Mouse (Mus musculus): ENCODE data around the gene Tbp. TPM values are rescaled to one million over a fixed set of nuclear protein-coding genes. Genes with fewer than 3 reads are reported as not detected.

The Tbp gene
- polyA plus RNA-seq, 1 experiment from 2014 or later: 79.6 TPM

- no peak overlapping the region for H3K27ac ChIP-seq (ENCODE audit: low read depth, low read length)
- H3K9ac ChIP-seq (ENCODE audit: low read length): no peak overlapping the region
- no peaks in the 10 kb centered on the region for H3K4me1 ChIP-seq (replicated peaks; ENCODE audit: control insufficient read depth, insufficient read depth, low read length)
- H3K9me3 ChIP-seq (ENCODE audit: control insufficient read depth, low read length): no peaks in the 10 kb centered on the region
- WGBS: 19% methylated on average over 1 of the region's 1 CpGs
- H3K4me2 ChIP-seq (ENCODE audit: low read depth, low read length, severe bottlenecking): no peak overlapping the region
- H3K27me3 ChIP-seq (ENCODE audit: control insufficient read depth, insufficient read depth, low read length): no peaks in the 10 kb centered on the region
- DNase-seq (ENCODE audit: low spot score): no peak
- ATAC-seq (replicated peaks; ENCODE audit: low FRiP score): no peak
- H3K36me3 ChIP-seq (ENCODE audit: control insufficient read depth, insufficient read depth, low read length): no peaks in the 10 kb centered on the region
- no peak overlapping the region for H3K4me3 ChIP-seq (ENCODE audit: low read depth, low read length)
Measured at GRCm38 (mm10) chr17:15549713-15550112, 50.0 kb downstream of the Tbp start.

- Histone ChIP-seq H3K4me2 (ENCODE audit: low read depth, low read length, severe bottlenecking) (no peak overlapping the region), H3K9ac (ENCODE audit: low read length) (no peak overlapping the region), H3K4me3 (ENCODE audit: low read depth, low read length) (no peak overlapping the region), H3K4me1 (replicated peaks; ENCODE audit: control insufficient read depth, insufficient read depth, low read length) (peaks cover 2% of the 10 kb centered on the region; the same call in 1 of the 2 replicates), H3K27ac (ENCODE audit: low read depth, low read length) (no peak overlapping the region), H3K9me3 (ENCODE audit: control insufficient read depth, low read length) (no peaks in the 10 kb centered on the region), H3K27me3 (ENCODE audit: control insufficient read depth, insufficient read depth, low read length) (no peaks in the 10 kb centered on the region), H3K36me3 (ENCODE audit: control insufficient read depth, insufficient read depth, low read length) (no peaks in the 10 kb centered on the region)
- WGBS: 82% methylated on average over 2 of the region's 2 CpGs
- ATAC-seq (replicated peaks; ENCODE audit: low FRiP score): no peak
- no peak for DNase-seq (ENCODE audit: low spot score)
Measured at GRCm38 (mm10) chr17:15559946-15560345, 60.3 kb downstream of the Tbp start.

- ATAC-seq (replicated peaks; ENCODE audit: low FRiP score) (peak; percentile 98), DNase-seq (ENCODE audit: low spot score) (peak; percentile 99)
- Histone ChIP-seq H3K27ac (ENCODE audit: low read depth, low read length) (peak within 1 kb of the TSS; percentile 79), H3K4me2 (ENCODE audit: low read depth, low read length, severe bottlenecking) (peak within 1 kb of the TSS; percentile 77), H3K36me3 (ENCODE audit: control insufficient read depth, insufficient read depth, low read length) (no peaks in the 10 kb centered on the region), H3K9ac (ENCODE audit: low read length) (peak within 1 kb of the TSS; percentile 71), H3K9me3 (ENCODE audit: control insufficient read depth, low read length) (no peaks in the 10 kb centered on the region), H3K27me3 (ENCODE audit: control insufficient read depth, insufficient read depth, low read length) (no peaks in the 10 kb centered on the region), H3K4me3 (ENCODE audit: low read depth, low read length) (peak within 1 kb of the TSS; percentile 45), H3K4me1 (replicated peaks; ENCODE audit: control insufficient read depth, insufficient read depth, low read length) (peaks cover 2% of the 10 kb centered on the region; the same call in 1 of the 2 replicates)
- WGBS: under 1% methylated on average over 42 of the region's 43 CpGs
Measured at GRCm38 (mm10) chr17:15564014-15564927, 64.6 kb downstream of the Tbp start, which contains the start of gene Prdm9. Gene Prdm9, minus strand, starts transcription at chr17:15564354.

GRCm38 (mm10) chr17:15564928-15565300, 65.2 kb downstream of the Tbp start:
- Histone ChIP-seq H3K9ac (ENCODE audit: low read length) (peak overlapping the region; percentile 52; the same call in 1 of the 2 replicates), H3K27ac (ENCODE audit: low read depth, low read length) (peak overlapping the region; percentile 79; the same call in 1 of the 2 replicates), H3K27me3 (ENCODE audit: control insufficient read depth, insufficient read depth, low read length) (no peaks in the 10 kb centered on the region), H3K4me3 (ENCODE audit: low read depth, low read length) (peak overlapping the region; percentile 45), H3K9me3 (ENCODE audit: control insufficient read depth, low read length) (no peaks in the 10 kb centered on the region), H3K4me2 (ENCODE audit: low read depth, low read length, severe bottlenecking) (peak overlapping the region; percentile 63), H3K4me1 (replicated peaks; ENCODE audit: control insufficient read depth, insufficient read depth, low read length) (peaks cover 2% of the 10 kb centered on the region; the same call in 1 of the 2 replicates), H3K36me3 (ENCODE audit: control insufficient read depth, insufficient read depth, low read length) (no peaks in the 10 kb centered on the region)
- no peak; the same call in 1 of the 2 replicates for ATAC-seq (replicated peaks; ENCODE audit: low FRiP score)
- 48% methylated on average over 12 of the region's 12 CpGs for WGBS
- DNase-seq (ENCODE audit: low spot score): no peak

GRCm38 (mm10) chr17:15566908-15567307, 67.2 kb downstream of the Tbp start:
- ATAC-seq (replicated peaks; ENCODE audit: low FRiP score) (no peak), DNase-seq (ENCODE audit: low spot score) (no peak)
- Histone ChIP-seq H3K4me1 (replicated peaks; ENCODE audit: control insufficient read depth, insufficient read depth, low read length) (peaks cover 2% of the 10 kb centered on the region; the same call in 1 of the 2 replicates), H3K9me3 (ENCODE audit: control insufficient read depth, low read length) (no peaks in the 10 kb centered on the region), H3K27me3 (ENCODE audit: control insufficient read depth, insufficient read depth, low read length) (no peaks in the 10 kb centered on the region), H3K4me2 (ENCODE audit: low read depth, low read length, severe bottlenecking) (no peak overlapping the region), H3K9ac (ENCODE audit: low read length) (no peak overlapping the region), H3K4me3 (ENCODE audit: low read depth, low read length) (no peak overlapping the region), H3K36me3 (ENCODE audit: control insufficient read depth, insufficient read depth, low read length) (no peaks in the 10 kb centered on the region), H3K27ac (ENCODE audit: low read depth, low read length) (no peak overlapping the region)
- 72% methylated on average over 5 of the region's 5 CpGs for WGBS

- no peaks in the 10 kb centered on the region for H3K4me1 ChIP-seq (replicated peaks; ENCODE audit: control insufficient read depth, insufficient read depth, low read length)
- H3K4me3 ChIP-seq (ENCODE audit: low read depth, low read length): no peak overlapping the region
- no peaks in the 10 kb centered on the region; the same call in 1 of the 2 replicates for H3K27me3 ChIP-seq (ENCODE audit: control insufficient read depth, insufficient read depth, low read length)
- H3K27ac ChIP-seq (ENCODE audit: low read depth, low read length): no peak overlapping the region
- H3K9me3 ChIP-seq (ENCODE audit: control insufficient read depth, low read length): no peaks in the 10 kb centered on the region
- no peak for ATAC-seq (replicated peaks; ENCODE audit: low FRiP score)
- no peak overlapping the region for H3K9ac ChIP-seq (ENCODE audit: low read length)
- no peak overlapping the region for H3K4me2 ChIP-seq (ENCODE audit: low read depth, low read length, severe bottlenecking)
- 80% methylated on average over 1 of the region's 1 CpGs for WGBS
- no peaks in the 10 kb centered on the region for H3K36me3 ChIP-seq (ENCODE audit: control insufficient read depth, insufficient read depth, low read length)
- DNase-seq (ENCODE audit: low spot score): no peak
Measured at GRCm38 (mm10) chr17:15575056-15575455, 75.4 kb downstream of the Tbp start.

- no peaks in the 10 kb centered on the region for H3K36me3 ChIP-seq (ENCODE audit: control insufficient read depth, insufficient read depth, low read length)
- H3K9me3 ChIP-seq (ENCODE audit: control insufficient read depth, low read length): no peaks in the 10 kb centered on the region
- H3K4me3 ChIP-seq (ENCODE audit: low read depth, low read length): peak overlapping the region; percentile 24
- no peak overlapping the region; the same call in 1 of the 2 replicates for H3K9ac ChIP-seq (ENCODE audit: low read length)
- H3K27me3 ChIP-seq (ENCODE audit: control insufficient read depth, insufficient read depth, low read length): no peaks in the 10 kb centered on the region; the same call in 1 of the 2 replicates
- H3K4me1 ChIP-seq (replicated peaks; ENCODE audit: control insufficient read depth, insufficient read depth, low read length): no peaks in the 10 kb centered on the region
- peak overlapping the region; percentile 40; the same call in 1 of the 2 replicates for H3K4me2 ChIP-seq (ENCODE audit: low read depth, low read length, severe bottlenecking)
- 3% methylated on average over 32 of the region's 32 CpGs for WGBS
- H3K27ac ChIP-seq (ENCODE audit: low read depth, low read length): no peak overlapping the region
- DNase-seq (ENCODE audit: low spot score): peak; percentile 75
- ATAC-seq (replicated peaks; ENCODE audit: low FRiP score): peak; percentile 49; the same call in 1 of the 2 replicates
Measured at GRCm38 (mm10) chr17:15577291-15577694, 77.6 kb downstream of the Tbp start.
